Mouse (Mus musculus) heart, adult 2 months (tissue): ENCODE results near the gene Eras. TPM values are rescaled to one million over a fixed set of nuclear protein-coding genes. Genes with fewer than 3 reads are reported as not detected.

Experiments used
- DNase-seq, 2 experiments: peaks; one replicate each; pipeline ENCODE4 v3.0.0; 2021
- H3K27ac ChIP-seq: fragments of 200-600 bp; 2 replicates; pipeline ENCODE4 v1.8.1; 2022
- H3K27me3 ChIP-seq: fragments of 200-500 bp; 2 replicates; pipeline ENCODE4 v1.6.1; 2012; ENCODE audit warnings: mild to moderate bottlenecking, low read length, inconsistent platforms, mixed read lengths; ENCODE audit not compliant: control insufficient read depth, insufficient read depth
- H3K36me3 ChIP-seq: fragments of 200-500 bp; 2 replicates; pipeline ENCODE4 v1.6.1; 2012; ENCODE audit warnings: low read length, inconsistent platforms; ENCODE audit not compliant: control insufficient read depth, insufficient read depth
- H3K4me1 ChIP-seq: fragments of 200-500 bp; 2 replicates; pipeline ENCODE4 v1.6.1; 2011; ENCODE audit warnings: low read length; ENCODE audit not compliant: control insufficient read depth, insufficient read depth
- H3K4me3 ChIP-seq: fragments of 200-600 bp; 2 replicates; pipeline ENCODE4 v1.8.1; 2022
- H3K79me2 ChIP-seq: fragments of 200-500 bp; replicated peaks from 2 replicates; pipeline ENCODE4 v1.6.1; 2012; ENCODE audit warnings: mild to moderate bottlenecking, inconsistent platforms, low read length, moderate library complexity, mixed read lengths; ENCODE audit not compliant: control insufficient read depth, insufficient read depth
- H3K9ac ChIP-seq: fragments of 200-500 bp; 2 replicates; pipeline ENCODE4 v1.6.1; 2012; ENCODE audit warnings: low read depth, mild to moderate bottlenecking, control low read depth, inconsistent platforms, low read length, mixed read lengths
- CTCF ChIP-seq: fragments of 200-600 bp; IDR thresholded peaks from 2 replicates; pipeline ENCODE4 v1.8.1; 2022; ENCODE audit warnings: antibody characterized with exemption, mild to moderate bottlenecking, moderate library complexity
- EP300 ChIP-seq: fragments of 200-500 bp; IDR thresholded peaks from 2 replicates; pipeline ENCODE4 v1.6.1; 2011; ENCODE audit warnings: low read depth, low read length, control low read depth; ENCODE audit not compliant: insufficient read depth
- POLR2A ChIP-seq: fragments of 200-500 bp; IDR thresholded peaks from 2 replicates; pipeline ENCODE4 v1.6.1; 2011; ENCODE audit warnings: mild to moderate bottlenecking, low read depth, low read length, control low read depth; ENCODE audit not compliant: insufficient read depth
- WGBS: fragments of 180-500 bp; shearing (Covaris S2); methylation state at CpG from one replicate; pipeline ENCODE4 v1.1.7; 2018; 5-methylcytosine and 5-hydroxymethylcytosine counted together
- intact Hi-C: fragments of 180-260 bp; cut with DNase I; formaldehyde crosslinking; loops from one replicate; pipeline ENCODE4 v1.15.1; 2025
- long read RNA-seq: library from polyadenylated mRNA; stranded (forward); transcript quantifications from one replicate; pipeline ENCODE4 v2.0.0, GENCODE M21; 2021
- polyA plus RNA-seq: library from polyadenylated mRNA; depleted of rRNA; stranded (reverse); fragments of >200 nt; gene quantifications from 2 replicates; pipeline ENCODE4 v1.2.3, GENCODE M21; 2012; rRNA removed
- total RNA-seq, 2 experiments: library from RNA; stranded (reverse); gene quantifications; 2 replicates each; pipeline ENCODE4 v1.2.3; 2021

The Eras gene
- total RNA-seq (not detected), polyA plus RNA-seq (not detected in 2 replicates)
- long read RNA-seq = 0 reads

DNA sequence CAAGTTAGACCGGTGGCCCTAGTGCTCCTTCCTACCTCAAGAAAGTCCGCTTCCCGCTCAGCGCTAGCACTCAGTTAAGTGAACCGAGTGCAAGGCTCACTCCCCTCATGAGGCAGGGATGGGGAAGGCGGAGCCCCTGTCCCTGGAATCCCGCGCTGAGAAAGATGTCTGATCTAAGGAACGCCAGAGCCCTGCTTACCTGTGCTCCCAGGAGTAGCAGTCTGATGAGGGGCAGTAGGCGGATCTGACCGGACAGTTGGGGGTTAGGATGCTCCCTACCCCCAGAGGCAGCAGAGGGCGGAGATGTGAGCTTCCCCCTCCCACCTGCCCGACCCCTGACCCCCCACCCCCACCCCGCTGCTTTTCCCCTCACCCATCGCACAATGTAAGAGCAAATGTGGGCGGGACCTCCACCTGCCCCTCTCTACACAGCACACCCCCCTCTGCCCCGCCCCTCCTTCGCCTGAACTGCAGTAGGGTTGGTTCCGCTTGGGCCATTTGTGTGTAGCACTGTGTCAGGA, at the start of gene Eras:
Eras (minus strand) TSS at position 338 of the 521 bp plus-strand sequence.
- no peaks in the 10 kb centered on the region for H3K36me3 ChIP-seq
- no peaks in the 10 kb centered on the region for H3K4me1 ChIP-seq
- no peaks in the 10 kb centered on the region; the same call in 1 of the 2 replicates for H3K27me3 ChIP-seq
- H3K27ac ChIP-seq = no peak within 1 kb of the TSS
- WGBS = 28% methylated on average over 19 of the region's 19 CpGs
- H3K9ac ChIP-seq = no peak within 1 kb of the TSS
- TF ChIP-seq CTCF (no peak), POLR2A (no peak), EP300 (no peak)
- no peak within 1 kb of the TSS for H3K4me3 ChIP-seq
- DNase-seq = no peak
- intact Hi-C loops = no loop called here
- no peaks in the 10 kb centered on the region for H3K79me2 ChIP-seq

DNA sequence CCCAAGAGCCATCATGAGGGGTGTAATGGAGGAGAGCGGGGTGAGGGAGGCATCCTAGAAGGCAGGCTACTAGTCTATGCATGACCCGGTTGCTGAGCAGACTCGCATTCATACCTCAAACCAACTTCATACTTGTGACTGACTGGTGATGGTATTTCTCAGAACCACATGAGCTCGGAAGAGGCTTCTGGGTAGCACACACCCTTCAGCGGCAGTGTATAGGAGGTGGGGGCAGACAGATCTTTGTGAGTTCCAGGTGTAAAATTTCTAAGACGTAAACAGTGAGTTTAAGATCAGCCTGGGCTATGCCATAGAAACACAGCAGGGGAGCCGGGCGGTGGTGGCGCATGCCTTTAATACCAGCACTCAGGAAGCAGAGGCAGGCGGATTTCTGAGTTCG, 49.5 kb upstream of the Eras start, which contains the start of gene Gata1:
Gata1 (minus strand) TSS at position 180 of the 400 bp plus-strand sequence.
- DNase-seq = no peak
- intact Hi-C loops = no loop called here

DNA sequence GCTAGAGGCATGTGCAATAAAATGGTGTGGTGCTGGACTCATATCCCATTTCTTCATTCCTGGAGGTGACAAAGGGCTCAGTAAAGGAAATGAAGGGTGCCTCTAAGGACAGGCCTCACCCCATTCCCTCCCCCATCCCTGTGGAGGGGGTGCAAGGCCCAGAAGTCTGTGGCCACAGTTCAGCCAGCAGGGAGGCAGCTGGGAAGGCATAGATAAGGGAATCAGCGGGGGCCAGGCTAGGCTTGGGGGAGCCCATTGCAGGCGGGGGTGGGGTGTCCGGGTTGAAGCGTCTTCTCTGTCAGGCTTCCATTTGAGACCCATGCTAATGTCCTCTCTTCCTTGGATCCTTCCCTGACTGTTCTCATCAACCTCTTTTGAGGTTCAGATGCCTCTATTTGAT, 42.9 kb upstream of the Eras start:
- TF ChIP-seq CTCF (no peak), EP300 (no peak), POLR2A (no peak)
- Histone ChIP-seq H3K79me2 (no peaks in the 10 kb centered on the region), H3K27ac (no peak overlapping the region), H3K4me3 (no peak overlapping the region), H3K36me3 (no peaks in the 10 kb centered on the region), H3K27me3 (no peaks in the 10 kb centered on the region), H3K9ac (no peak overlapping the region), H3K4me1 (no peaks in the 10 kb centered on the region)
- intact Hi-C loops = no loop called here
- no peak for DNase-seq
- 46% methylated on average over 4 of the region's 4 CpGs for WGBS

More for the DNA sequence above, 49.5 kb upstream of the Eras start, which contains the start of gene Gata1:
- 88% methylated on average over 11 of the region's 11 CpGs for WGBS
- TF ChIP-seq POLR2A (no peak), EP300 (no peak), CTCF (no peak)
- Histone ChIP-seq H3K36me3 (no peaks in the 10 kb centered on the region), H3K27me3 (no peaks in the 10 kb centered on the region), H3K27ac (no peak within 1 kb of the TSS), H3K9ac (no peak within 1 kb of the TSS), H3K4me1 (no peaks in the 10 kb centered on the region), H3K4me3 (no peak within 1 kb of the TSS), H3K79me2 (no peaks in the 10 kb centered on the region)

DNA sequence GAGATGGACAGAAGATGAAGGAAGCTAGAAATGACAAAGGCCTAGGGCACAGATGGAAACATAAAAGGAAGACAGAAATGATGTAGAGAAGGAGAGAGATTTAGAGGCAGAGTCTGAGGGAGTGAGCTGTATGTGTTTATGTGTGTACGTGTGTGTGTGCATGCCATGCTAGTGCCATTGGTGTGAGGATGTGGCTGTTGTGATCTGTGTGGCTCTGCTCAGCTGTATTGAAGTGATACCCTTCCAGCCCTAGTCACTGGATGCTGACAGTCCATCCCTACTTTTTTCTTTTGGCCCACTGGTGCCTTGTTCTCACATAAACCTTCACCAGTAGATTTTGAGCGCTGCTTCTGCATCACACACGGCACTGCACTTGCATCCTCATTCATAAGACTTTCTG, 40.5 kb upstream of the Eras start:
- no peaks in the 10 kb centered on the region for H3K4me1 ChIP-seq
- TF ChIP-seq CTCF = no peak
- H3K79me2 ChIP-seq = no peaks in the 10 kb centered on the region
- intact Hi-C loops = no loop called here
- H3K27me3 ChIP-seq = no peaks in the 10 kb centered on the region
- no peak overlapping the region for H3K4me3 ChIP-seq
- 84% methylated on average over 3 of the region's 3 CpGs for WGBS
- no peak overlapping the region for H3K9ac ChIP-seq
- no peak for DNase-seq
- no peak overlapping the region for H3K27ac ChIP-seq
- no peaks in the 10 kb centered on the region for H3K36me3 ChIP-seq

DNA sequence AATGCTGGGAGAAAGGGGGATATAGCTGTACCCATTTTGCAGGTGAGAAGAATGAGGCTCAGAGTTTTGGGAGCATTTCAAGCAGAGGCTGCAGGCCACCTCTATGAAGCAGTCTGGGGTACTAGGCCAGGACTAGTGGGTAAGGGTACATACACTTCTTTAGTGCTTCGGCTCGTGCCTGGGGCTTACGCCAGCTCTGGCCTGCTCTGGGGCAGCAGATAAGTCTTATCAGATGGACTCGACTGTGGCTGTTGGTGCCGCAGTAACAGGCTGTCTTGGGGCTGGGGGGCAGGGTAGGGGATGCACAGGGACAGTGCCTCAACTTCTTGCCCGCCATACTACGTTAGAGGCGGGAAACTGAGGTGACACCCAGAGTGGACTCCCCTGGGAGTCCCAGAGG, 39.8 kb upstream of the Eras start:
- Histone ChIP-seq H3K9ac (no peak overlapping the region), H3K27ac (no peak overlapping the region), H3K4me1 (no peaks in the 10 kb centered on the region), H3K79me2 (no peaks in the 10 kb centered on the region), H3K27me3 (no peaks in the 10 kb centered on the region), H3K4me3 (no peak overlapping the region), H3K36me3 (no peaks in the 10 kb centered on the region)
- no peak for TF ChIP-seq POLR2A
- TF ChIP-seq CTCF = no peak
- TF ChIP-seq EP300 = no peak
- 63% methylated on average over 8 of the region's 8 CpGs for WGBS
- no peak for DNase-seq
- intact Hi-C loops = no loop called here

DNA sequence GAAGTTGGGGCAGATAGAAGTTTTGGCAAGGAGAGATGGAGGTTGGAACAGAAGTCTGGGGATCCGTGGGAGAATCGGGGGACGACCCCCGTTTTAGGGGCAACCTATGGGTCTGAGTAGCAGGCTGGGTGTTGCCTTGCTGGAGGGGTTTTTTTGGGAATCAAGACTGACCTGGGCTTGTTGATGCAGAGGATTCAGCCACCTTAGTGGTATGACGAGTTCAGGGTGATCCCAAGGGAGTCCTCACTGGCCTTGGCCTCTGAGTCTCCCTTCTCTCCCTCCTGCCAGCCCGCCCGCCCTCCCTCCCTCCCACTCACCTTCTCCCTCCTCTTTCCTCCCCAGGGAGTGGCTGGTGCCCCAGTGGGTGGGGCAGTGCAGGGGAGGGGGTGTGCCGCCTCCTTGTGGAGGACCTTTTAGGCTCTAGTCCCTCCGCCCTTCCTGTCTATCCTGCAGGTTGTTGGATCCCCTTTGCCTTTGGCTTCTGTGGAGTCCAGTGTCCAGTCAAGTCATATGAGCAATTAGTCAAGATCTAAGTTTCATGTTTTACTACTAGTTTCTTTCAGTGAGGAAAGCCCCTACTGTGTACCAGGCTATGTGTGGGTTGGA, 39.3 kb upstream of the Eras start:
- no peak for DNase-seq
- Histone ChIP-seq H3K36me3 (no peaks in the 10 kb centered on the region), H3K27me3 (no peaks in the 10 kb centered on the region), H3K4me3 (no peak overlapping the region), H3K79me2 (no peaks in the 10 kb centered on the region), H3K27ac (no peak overlapping the region), H3K4me1 (no peaks in the 10 kb centered on the region), H3K9ac (no peak overlapping the region)
- WGBS = 58% methylated on average over 7 of the region's 9 CpGs
- intact Hi-C loops = no loop called here
- no peak for TF ChIP-seq CTCF
- TF ChIP-seq POLR2A = no peak
- TF ChIP-seq EP300 = no peak
